Mouse (Mus musculus): ENCODE measurements around the gene Sec61a2.

- TF ChIP-seq CTCF (conservative IDR thresholded peaks at IDR 0.05; ENCODE audit: insufficient read depth, insufficient read length, low read depth, low read length) (no peak), POLR2A (IDR thresholded peaks at IDR 0.05; ENCODE audit: low read depth, low read length) (no peak)
Observed at GRCm38 (mm10) chr2:5936068-5936467, 40.8 kb upstream of the Sec61a2 start.
